Mouse (Mus musculus) stomach, postnatal 0 days (tissue): ENCODE data around the gene Brca1. TPM values are rescaled to one million over a fixed set of nuclear protein-coding genes. Genes with fewer than 3 reads are reported as not detected.

Source experiments
- ATAC-seq: fragments of 200-750 bp; cut with Nextera tagmentation; 2 replicates; pipeline ENCODE4 v1.8.0; 2017; ENCODE audit not compliant: low FRiP score, low TSS enrichment
- DNase-seq: peaks from one replicate; pipeline ENCODE4 v3.0.0-alpha.2; 2016; ENCODE audit warnings: low spot score
- H3K27ac ChIP-seq: fragments of 300-500 bp; sonication (generic); replicated peaks from 2 replicates; pipeline ENCODE4 v1.5.1; 2014; ENCODE audit warnings: mild to moderate bottlenecking, control low read depth
- H3K27me3 ChIP-seq: fragments of 300-500 bp; sonication (generic); 2 replicates; pipeline ENCODE4 v1.6.1; 2014; ENCODE audit warnings: low read length; ENCODE audit not compliant: control insufficient read depth, insufficient read depth
- H3K36me3 ChIP-seq: fragments of 300-500 bp; sonication (generic); 2 replicates; pipeline ENCODE4 v1.6.1; 2014; ENCODE audit warnings: low read length, mixed read lengths; ENCODE audit not compliant: control insufficient read depth, insufficient read depth
- H3K4me1 ChIP-seq: fragments of 300-500 bp; sonication (generic); replicated peaks from 2 replicates; pipeline ENCODE4 v1.6.1; 2014; ENCODE audit warnings: antibody characterized with exemption; ENCODE audit not compliant: control insufficient read depth, insufficient read depth
- H3K4me2 ChIP-seq: fragments of 300-500 bp; sonication (generic); replicated peaks from 2 replicates; pipeline ENCODE4 v1.6.1; 2014; ENCODE audit warnings: low read depth, mild to moderate bottlenecking, control low read depth, moderate library complexity
- H3K4me3 ChIP-seq: fragments of 300-500 bp; sonication (generic); 2 replicates; pipeline ENCODE4 v1.5.1; 2014; ENCODE audit warnings: low read depth, low read length, control low read depth
- H3K9ac ChIP-seq: fragments of 300-500 bp; sonication (generic); 2 replicates; pipeline ENCODE4 v1.6.1; 2014; ENCODE audit warnings: mild to moderate bottlenecking, low read length, control low read depth, mixed read lengths
- H3K9me3 ChIP-seq: fragments of 300-500 bp; sonication (generic); 2 replicates; pipeline ENCODE4 v1.6.1; 2016; ENCODE audit warnings: low read length; ENCODE audit not compliant: control insufficient read depth
- CTCF ChIP-seq: IDR thresholded peaks from 2 replicates; pipeline ENCODE4 v1.5.1; 2016; ENCODE audit warnings: antibody characterized with exemption, low read depth, mild to moderate bottlenecking, moderate library complexity
- EP300 ChIP-seq: optimal IDR thresholded peaks from 2 replicates; pipeline ENCODE3; 2016; ENCODE audit warnings: antibody characterized with exemption
- WGBS: fragments of 180-500 bp; shearing (Covaris S2); extraction: QIAGEN DNeasy Blood & Tissue Kit; methylation state at CpG from one replicate; pipeline ENCODE4 v1.1.7; 2014; 5-methylcytosine and 5-hydroxymethylcytosine counted together
- polyA plus RNA-seq: library from polyadenylated mRNA; unstranded; fragments of >200 nt; fragmentation: Nextera tagmentation; extraction: Ambion mirVana; gene quantifications from 2 replicates; pipeline ENCODE4 v1.2.1, GENCODE M21; 2015

Brca1 gene
- 1.1 and 2.5 TPM in 2 replicates for polyA plus RNA-seq

DNA sequence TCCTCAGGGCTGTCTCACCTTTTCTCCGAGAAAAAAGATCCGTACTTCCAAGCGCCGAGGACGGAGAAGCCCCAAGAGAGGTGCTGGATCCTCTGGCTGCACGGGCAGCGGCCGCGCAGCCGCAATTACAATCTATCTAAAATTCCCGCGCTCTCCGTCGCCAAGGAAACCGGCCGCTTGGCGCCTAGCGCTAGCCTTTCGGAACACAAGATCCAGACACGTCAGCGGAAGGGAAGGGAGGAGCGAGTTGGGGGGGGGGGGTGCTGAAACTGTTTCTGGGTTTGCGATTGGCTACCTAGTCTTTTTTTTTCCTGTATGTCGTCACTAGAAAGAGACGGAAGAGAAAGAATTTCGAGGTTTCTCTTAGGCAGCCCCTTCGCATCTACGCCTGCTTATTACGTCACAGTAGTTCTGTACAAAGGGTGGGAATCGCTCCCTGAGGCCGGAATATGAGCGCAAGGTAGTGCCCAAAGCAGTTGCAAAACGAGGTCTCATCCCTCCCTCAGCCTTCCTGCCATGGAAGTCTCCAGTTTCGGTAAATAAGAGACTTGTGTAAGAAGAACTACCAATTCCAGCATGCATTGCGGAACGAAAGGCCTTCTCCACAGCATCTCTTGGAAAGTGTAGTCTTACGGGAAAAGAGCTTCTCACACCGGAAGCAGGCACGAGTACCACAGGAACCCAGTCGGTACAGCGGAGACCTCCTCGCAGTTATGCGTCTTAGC is at the start of gene Brca1, which contains the start of gene Nbr1:
Brca1 (minus strand) TSS at position 205 of the 725 bp plus-strand sequence.
Nbr1 (plus strand) TSS at position 399 of the 725 bp plus-strand sequence.
- Histone ChIP-seq H3K9ac (peak within 1 kb of the TSS; percentile 94), H3K36me3 (peaks cover 8% of the 10 kb centered on the region; the same call in 1 of the 2 replicates), H3K27me3 (no peaks in the 10 kb centered on the region), H3K4me3 (peak within 1 kb of the TSS; percentile 84), H3K4me2 (peak within 1 kb of the TSS; percentile 72), H3K27ac (peak within 1 kb of the TSS; percentile 98), H3K4me1 (peaks cover 3% of the 10 kb centered on the region; the same call in 1 of the 2 replicates), H3K9me3 (no peaks in the 10 kb centered on the region)
- WGBS, result under 1% methylated on average over 43 of the region's 43 CpGs
- TF ChIP-seq EP300, result no peak
- no peak for TF ChIP-seq CTCF
- DNase-seq, result peak; percentile 97
- ATAC-seq, result peak; percentile 83

- Histone ChIP-seq H3K4me3 (no peak within 1 kb of the TSS), H3K9me3 (no peaks in the 10 kb centered on the region), H3K4me2 (no peak within 1 kb of the TSS), H3K9ac (no peak within 1 kb of the TSS), H3K27ac (no peak within 1 kb of the TSS), H3K4me1 (no peaks in the 10 kb centered on the region), H3K36me3 (no peaks in the 10 kb centered on the region), H3K27me3 (no peaks in the 10 kb centered on the region)
- 71% methylated on average over 6 of the region's 6 CpGs for WGBS
- DNase-seq (no peak), ATAC-seq (no peak)
- TF ChIP-seq CTCF (no peak), EP300 (no peak)
These were observed 47.4 kb upstream of the Brca1 start, which contains the start of gene Gm11634 for GRCm38 (mm10) chr11:101599156-101599555. Gm11634 (minus strand) TSS chr11:101599256.

- no peak overlapping the region for H3K4me2 ChIP-seq
- ATAC-seq (no peak), DNase-seq (peak; percentile 50)
- no peaks in the 10 kb centered on the region for H3K27me3 ChIP-seq
- TF ChIP-seq EP300, result no peak
- TF ChIP-seq CTCF, result no peak
- H3K9me3 ChIP-seq, result no peaks in the 10 kb centered on the region
- no peaks in the 10 kb centered on the region for H3K4me1 ChIP-seq
- H3K36me3 ChIP-seq, result no peaks in the 10 kb centered on the region; the same call in 1 of the 2 replicates
- no peak overlapping the region for H3K9ac ChIP-seq
- no peak overlapping the region for H3K27ac ChIP-seq
- no peak overlapping the region for H3K4me3 ChIP-seq
- 53% methylated on average over 12 of the region's 12 CpGs for WGBS
These were observed 38.4 kb upstream of the Brca1 start for GRCm38 (mm10) chr11:101589989-101590624.

DNA sequence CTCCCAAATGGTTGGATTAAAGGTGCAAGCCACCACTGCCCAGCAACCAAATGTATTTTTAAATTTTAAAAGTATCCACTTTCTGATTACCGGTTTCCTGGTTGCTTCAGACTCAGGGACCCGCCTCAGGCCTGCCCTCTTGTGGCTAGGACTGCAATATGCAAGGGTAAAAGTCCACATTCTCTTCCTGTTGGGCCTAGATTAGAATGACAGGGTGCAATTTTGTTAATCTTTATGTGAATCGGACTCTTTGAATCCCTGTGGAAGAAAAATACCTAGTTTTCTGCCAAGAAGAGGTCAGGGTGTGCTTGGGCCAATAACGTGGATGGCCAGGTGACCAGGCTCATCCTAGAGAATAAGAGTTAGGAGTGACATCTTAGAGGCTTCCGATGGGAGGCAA is 37.7 kb upstream of the Brca1 start:
- no peak overlapping the region for H3K9ac ChIP-seq
- no peaks in the 10 kb centered on the region for H3K9me3 ChIP-seq
- WGBS, result 27% methylated on average over 5 of the region's 5 CpGs
- DNase-seq, result peak; percentile 84
- H3K27me3 ChIP-seq, result no peaks in the 10 kb centered on the region
- no peak overlapping the region for H3K4me3 ChIP-seq
- H3K36me3 ChIP-seq, result no peaks in the 10 kb centered on the region; the same call in 1 of the 2 replicates
- TF ChIP-seq EP300 (no peak), CTCF (peak; percentile 85)
- ATAC-seq, result peak; percentile 36; the same call in 1 of the 2 replicates
- H3K4me1 ChIP-seq, result no peaks in the 10 kb centered on the region
- no peak overlapping the region for H3K27ac ChIP-seq
- no peak overlapping the region for H3K4me2 ChIP-seq

DNA sequence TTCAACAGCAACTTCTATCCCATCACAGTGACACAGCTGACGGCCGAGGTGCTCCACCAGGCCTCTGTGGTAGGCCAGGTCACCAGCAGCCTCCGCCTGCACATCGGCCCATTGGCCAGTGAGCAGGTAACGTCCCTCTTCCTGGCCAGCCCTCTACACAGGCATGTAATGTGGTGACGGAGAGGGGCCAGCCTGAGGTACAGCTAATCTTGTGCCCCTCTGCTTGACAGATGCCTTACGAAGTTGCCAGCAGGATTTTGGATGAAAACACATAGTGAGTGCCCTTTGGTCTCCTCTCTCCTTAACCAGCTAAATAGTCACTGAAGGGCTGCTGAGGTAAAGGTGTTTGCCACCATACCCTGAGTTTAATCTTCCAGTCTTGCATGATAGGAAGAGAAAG is 37.1 kb upstream of the Brca1 start:
- Histone ChIP-seq H3K9me3 (no peaks in the 10 kb centered on the region), H3K36me3 (no peaks in the 10 kb centered on the region; the same call in 1 of the 2 replicates), H3K9ac (no peak overlapping the region), H3K27ac (no peak overlapping the region), H3K4me3 (no peak overlapping the region), H3K4me1 (no peaks in the 10 kb centered on the region), H3K27me3 (no peaks in the 10 kb centered on the region), H3K4me2 (no peak overlapping the region)
- TF ChIP-seq EP300 (no peak), CTCF (no peak)
- WGBS, result 91% methylated on average over 7 of the region's 7 CpGs
- DNase-seq, result no peak
- ATAC-seq, result no peak

GRCm38 (mm10) chr11:101587676-101588075 is 35.9 kb upstream of the Brca1 start:
- H3K27me3 ChIP-seq, result no peaks in the 10 kb centered on the region
- no peak overlapping the region for H3K27ac ChIP-seq

More at GRCm38 (mm10) chr11:101587676-101588075, 35.9 kb upstream of the Brca1 start:
- DNase-seq, result no peak
- whole genome bisulfite sequencing, result 85% methylated on average over 10 of the region's 10 CpGs
- no peak overlapping the region for H3K9ac ChIP-seq
- ATAC-seq, result no peak; the same call in 1 of the 2 replicates
- no peak overlapping the region for H3K4me2 ChIP-seq
- H3K36me3 ChIP-seq, result no peaks in the 10 kb centered on the region; the same call in 1 of the 2 replicates
- H3K4me3 ChIP-seq, result no peak overlapping the region
- H3K9me3 ChIP-seq, result no peaks in the 10 kb centered on the region
- H3K4me1 ChIP-seq, result no peaks in the 10 kb centered on the region
- TF ChIP-seq EP300, result no peak
- no peak for TF ChIP-seq CTCF
